ENCODE assay signal across 8 mouse cellular contexts in the genomic region with DNA sequence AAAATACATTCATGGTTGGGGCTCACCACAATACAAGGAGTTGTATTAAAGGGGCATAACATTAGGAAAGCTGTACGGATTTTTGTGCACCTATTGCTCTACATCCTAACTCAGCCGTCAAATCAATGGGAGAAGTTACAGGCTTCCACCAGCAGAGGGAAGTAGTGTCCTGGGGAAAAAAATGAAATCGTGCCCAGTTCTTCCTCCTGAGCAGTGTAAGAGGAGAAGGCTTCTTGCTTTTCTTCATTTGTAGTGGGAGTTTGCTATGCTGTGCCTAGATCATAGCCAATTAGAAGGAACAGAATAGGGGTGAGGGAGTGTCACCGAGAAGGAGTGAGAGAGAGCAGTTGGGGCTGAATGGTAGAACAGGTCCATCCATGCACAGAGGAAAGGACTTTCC.
DNase-seq lines count a peak whose midpoint lies in the region; ATAC-seq and TF ChIP-seq lines count a peak whose summit lies in the region.

No protein-coding gene starts in this region.

- WGBS in heart, embryonic 12.5 days = 21% methylated on average over 4 of the region's 4 CpGs
- WGBS in hindbrain, postnatal 0 days = 16% methylated on average over 4 of the region's 4 CpGs

- no peak overlapping the region for H3K9ac ChIP-seq in heart, embryonic 12.5 days
- no peak overlapping the region for H3K9ac ChIP-seq in hindbrain, postnatal 0 days (replicated peaks; ENCODE audit: low read length)

- H3K27me3 ChIP-seq in heart, embryonic 12.5 days (replicated peaks) = no peaks in the 10 kb centered on the region
- H3K27me3 ChIP-seq in hindbrain, postnatal 0 days (ENCODE audit: insufficient read depth, low read length) = no peaks in the 10 kb centered on the region

- no peaks in the 10 kb centered on the region for H3K36me3 ChIP-seq in heart, embryonic 12.5 days
- no peaks in the 10 kb centered on the region for H3K36me3 ChIP-seq in hindbrain, postnatal 0 days (ENCODE audit: insufficient read depth, low read length)

- H3K4me1 ChIP-seq in heart, embryonic 12.5 days (replicated peaks) = peaks cover 8% of the 10 kb centered on the region; the same call in 1 of the 2 replicates
- H3K4me1 ChIP-seq in hindbrain, postnatal 0 days (ENCODE audit: insufficient read depth, low read length) = no peaks in the 10 kb centered on the region

- no peaks in the 10 kb centered on the region; the same call in 1 of the 2 replicates for H3K9me3 ChIP-seq in heart, embryonic 12.5 days (replicated peaks)
- no peaks in the 10 kb centered on the region for H3K9me3 ChIP-seq in hindbrain, postnatal 0 days (ENCODE audit: low read length)

- no peak overlapping the region for H3K4me2 ChIP-seq in heart, embryonic 12.5 days
- H3K4me2 ChIP-seq in hindbrain, postnatal 0 days (ENCODE audit: low read depth, low read length) = no peak overlapping the region

- ATAC-seq in heart, embryonic 12.5 days (ENCODE audit: insufficient number of reproducible peaks, low FRiP score) = no peak
- ATAC-seq in hindbrain, postnatal 0 days = peak; percentile 85

- H3K27ac ChIP-seq in heart, embryonic 12.5 days (ENCODE audit: poor library complexity, severe bottlenecking) = no peak overlapping the region
- no peak overlapping the region for H3K27ac ChIP-seq in hindbrain, postnatal 0 days

- no peak overlapping the region for H3K4me3 ChIP-seq in heart, embryonic 12.5 days
- no peak overlapping the region for H3K4me3 ChIP-seq in hindbrain, postnatal 0 days (ENCODE audit: low read length)

- peak; percentile 57 to 82 for DNase-seq in heart, adult 18-20 months
- peak; percentile 36 to 53 for DNase-seq in cerebellum, postnatal 25 days
- DNase-seq in frontal cortex, postnatal 14 days (ENCODE audit: low spot score in 2 of 2) = peak; percentile 27 to 59
- peak; percentile 83 for DNase-seq in hindbrain, postnatal 0 days (ENCODE audit: low spot score)
- peak; percentile 28 to 57 for DNase-seq in layer of hippocampus, postnatal 25 days (ENCODE audit: extremely low spot score in 1 of 2, low spot score in 1 of 2)
- DNase-seq in lung, postnatal 25 days (ENCODE audit: low spot score) = peak; percentile 56
- peak; percentile 66 to 81 for DNase-seq in right cerebral cortex, adult 2 months (ENCODE audit: low spot score in 2 of 2)

- TF ChIP-seq CTCF in hindbrain, postnatal 0 days (IDR thresholded peaks at IDR 0.05; ENCODE audit: low read depth) = peak; percentile 91
